ENCODE assay signal across 16 mouse cellular contexts in the genomic region with DNA sequence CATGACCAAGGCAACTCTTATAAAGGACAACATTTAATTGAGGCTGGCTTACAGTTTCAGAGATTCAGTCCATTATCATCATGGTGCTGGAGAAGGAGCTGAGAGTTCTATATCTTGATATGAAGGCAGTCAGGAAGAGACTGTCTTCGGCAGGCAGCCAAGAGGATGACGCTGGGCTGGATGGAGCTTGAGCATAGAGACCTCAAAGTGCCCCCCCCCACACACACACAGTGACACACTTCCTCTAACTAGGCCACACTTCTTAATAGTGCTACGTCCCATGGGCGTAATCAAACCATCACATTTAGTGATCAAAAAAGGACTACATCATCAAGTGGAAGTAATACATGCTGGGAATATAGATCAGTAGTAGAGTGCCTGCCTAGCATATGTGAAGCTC.
"Had no signal": no experiment of that assay in that cellular context is flagged by ENCODE, and none has a peak within 500 bp of the region (broad histone marks: within the 10 kb centered on the region; RNA-seq: fewer than 3 reads in every experiment).

No protein-coding gene starts in this region.

- H3K27ac ChIP-seq: neural tube, embryonic 12.5 days; neural tube, embryonic 13.5 days; neural tube, embryonic 15.5 days; stomach, embryonic 15.5 days; stomach, postnatal 0 days had no signal

- H3K9ac ChIP-seq: neural tube, embryonic 12.5 days; neural tube, embryonic 13.5 days; neural tube, embryonic 15.5 days; stomach, embryonic 15.5 days had no signal

- H3K4me1 ChIP-seq: neural tube, embryonic 12.5 days; neural tube, embryonic 13.5 days; neural tube, embryonic 15.5 days; stomach, embryonic 15.5 days had no signal

- H3K36me3 ChIP-seq: neural tube, embryonic 12.5 days; neural tube, embryonic 13.5 days; stomach, embryonic 15.5 days had no signal

- DNase-seq: retina, postnatal 1 day; right cerebral cortex, adult 18-20 months; right cerebral cortex, postnatal 14 days; right cerebral cortex, postnatal 25 days; right cerebral cortex, postnatal 4 days; thymus, adult 18-20 months; thymus, adult 2 months; thymus, postnatal 14 days; thymus, postnatal 25 days; thymus, postnatal 36 days; thymus, postnatal 4 days had no signal

- H3K27me3 ChIP-seq: neural tube, embryonic 12.5 days; neural tube, embryonic 13.5 days; neural tube, embryonic 15.5 days; stomach, embryonic 15.5 days had no signal

- H3K4me3 ChIP-seq: neural tube, embryonic 12.5 days; neural tube, embryonic 13.5 days; neural tube, embryonic 15.5 days; stomach, embryonic 15.5 days had no signal
